In genomic region chr12:15584721-15585120, GRCm38 (mm10) we compare ENCODE assay signal across 12 mouse cellular contexts.
DNase-seq lines count a peak whose midpoint lies in the region.
"Had no signal": no experiment of that assay in that cellular context is flagged by ENCODE, and none has a peak within 500 bp of the region (broad histone marks: within the 10 kb centered on the region; RNA-seq: fewer than 3 reads in every experiment).

No protein-coding gene starts in this region.

- peak; percentile 31 to 62 for DNase-seq in cerebellum, postnatal 14 days
- no peak for DNase-seq in cerebellum, adult 11 months
- DNase-seq in right cerebral cortex, adult 18-20 months: peak; percentile 7
- no peak for DNase-seq in right cerebral cortex, postnatal 10 days (ENCODE audit: low spot score in 2 of 2)
- DNase-seq in layer of hippocampus, adult 8-10 months (ENCODE audit: low spot score in 2 of 2): no peak
- DNase-seq: adrenal gland, adult 2 months; adrenal gland, postnatal 10 days; adrenal gland, postnatal 25 days; cerebellum, adult 18-20 months; cerebellum, adult 8-10 months; cerebellum, adult 9-11 months; forebrain, postnatal 0 days had no signal

Comparison
In these comparisons a context has a peak if more than half of its experiments do, and no peak if none do; other contexts are left out.
1. DNase-seq: peak in cerebellum, postnatal 14 days (2 of 2) and right cerebral cortex, adult 18-20 months (single experiment); none in cerebellum, adult 11 months (single experiment), right cerebral cortex, postnatal 10 days (0 of 2) and layer of hippocampus, adult 8-10 months (0 of 2).